In the genomic region with DNA sequence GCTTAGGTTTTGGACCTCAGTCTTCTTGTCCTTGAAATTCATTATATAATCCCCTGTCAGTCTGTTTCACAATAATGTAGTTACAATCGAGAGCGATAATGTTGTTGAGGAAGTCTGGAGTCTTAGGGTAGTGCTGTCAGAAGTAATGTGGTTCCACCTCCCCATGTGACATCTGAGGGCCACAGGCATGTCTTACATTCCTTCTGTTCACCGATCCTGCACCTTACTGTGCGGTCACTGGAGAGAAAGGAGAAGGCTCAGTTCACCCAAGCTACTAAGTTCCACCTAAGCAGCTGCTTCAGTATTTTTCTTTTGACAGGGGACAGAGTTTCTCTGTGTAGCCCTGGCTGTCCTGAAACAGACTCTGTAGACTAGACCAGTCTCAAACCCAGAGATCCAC, we compare ENCODE assay signal across 20 mouse cellular contexts. TPM values are rescaled to one million over a fixed set of nuclear protein-coding genes. Genes with fewer than 3 reads are reported as not detected.
"Had no signal": no experiment of that assay in that cellular context is flagged by ENCODE, and none has a peak within 500 bp of the region (broad histone marks: within the 10 kb centered on the region; RNA-seq: fewer than 3 reads in every experiment).

No protein-coding gene starts in this region.

- H3K9me3 ChIP-seq: limb, embryonic 15.5 days; liver, embryonic 12.5 days; megakaryocyte, embryonic 14.5 days; midbrain, embryonic 15.5 days; neural tube, embryonic 12.5 days; stomach, embryonic 15.5 days had no signal

- H3K4me2 ChIP-seq: limb, embryonic 15.5 days; liver, embryonic 12.5 days; lung, embryonic 14.5 days; midbrain, embryonic 11.5 days; midbrain, embryonic 15.5 days; neural tube, embryonic 12.5 days; stomach, embryonic 15.5 days had no signal

- ATAC-seq: inflammation-experienced regulatory T-cells, adult 6 months; intestine, postnatal 0 days; liver, embryonic 12.5 days; midbrain, embryonic 15.5 days had no signal

- H3K27me3 ChIP-seq: limb, embryonic 15.5 days; liver, embryonic 12.5 days; megakaryocyte, embryonic 14.5 days; midbrain, embryonic 15.5 days; neural tube, embryonic 12.5 days; stomach, embryonic 15.5 days had no signal

- H3K36me3 ChIP-seq: limb, embryonic 15.5 days; liver, embryonic 12.5 days; midbrain, embryonic 15.5 days; neural tube, embryonic 12.5 days; stomach, embryonic 15.5 days had no signal

- H3K9ac ChIP-seq: limb, embryonic 15.5 days; liver, embryonic 12.5 days; lung, embryonic 14.5 days; midbrain, embryonic 15.5 days; neural tube, embryonic 12.5 days; stomach, embryonic 15.5 days had no signal

- H3K4me1 ChIP-seq: limb, embryonic 15.5 days; liver, embryonic 12.5 days; megakaryocyte, embryonic 14.5 days; neural tube, embryonic 12.5 days; stomach, embryonic 15.5 days had no signal

- H3K4me3 ChIP-seq: left cerebral cortex, adult 2 months; limb, embryonic 15.5 days; liver, embryonic 12.5 days; megakaryocyte, embryonic 14.5 days; midbrain, embryonic 15.5 days; neural tube, embryonic 12.5 days; stomach, embryonic 15.5 days had no signal

- H3K27ac ChIP-seq: left cerebral cortex, adult 2 months; limb, embryonic 15.5 days; liver, embryonic 12.5 days; macrophage; midbrain, embryonic 15.5 days; neural tube, embryonic 12.5 days; stomach, embryonic 15.5 days had no signal

- DNase-seq: lung, embryonic 14.5 days; lung, postnatal 10 days; right cerebral cortex, postnatal 14 days; thymus, adult 2 months; thymus, postnatal 25 days had no signal

RNA-seq across cellular contexts. Expression of a gene that starts 13.9 kb away (rescaled TPM):
- total RNA-seq: monocyte, adult 5-6 weeks; neutrophil, adult 5-6 weeks had no signal
- polyA plus RNA-seq: inflammation-experienced regulatory T-cells, adult 6 months; liver, embryonic 16.5 days; macrophage; spleen, adult 2 months had no signal
